Mouse (Mus musculus): ENCODE results near the gene Faiml. TPM values are rescaled to one million over a fixed set of nuclear protein-coding genes. Genes with fewer than 3 reads are reported as not detected.

The Faiml gene
- polyA plus RNA-seq (2011; ENCODE audit: insufficient read depth, insufficient read length, low read depth, missing spikeins), result not detected in 2 replicates

GRCm38 (mm10) chr9:99237139-99237538 lies at the start of gene Faiml:
Faiml (minus strand) TSS chr9:99237239.
- H3K4me3 ChIP-seq (ENCODE audit: low read depth, low read length), result no peak within 1 kb of the TSS
- H3K9ac ChIP-seq (ENCODE audit: low read depth, poor library complexity, severe bottlenecking), result no peak within 1 kb of the TSS
- H3K27ac ChIP-seq (ENCODE audit: insufficient read depth, low read length), result no peak within 1 kb of the TSS
- H3K27me3 ChIP-seq (ENCODE audit: control insufficient read depth, insufficient read depth, low read length, poor library complexity, severe bottlenecking), result no peaks in the 10 kb centered on the region
- H3K36me3 ChIP-seq (ENCODE audit: control insufficient read depth, insufficient read depth, low read length, poor library complexity, severe bottlenecking), result no peaks in the 10 kb centered on the region
- H3K9me3 ChIP-seq (replicated peaks; ENCODE audit: control insufficient read depth, insufficient read depth, low read length, poor library complexity, severe bottlenecking), result peaks cover 4% of the 10 kb centered on the region; the same call in 1 of the 2 replicates
- H3K4me1 ChIP-seq (ENCODE audit: control insufficient read depth, insufficient read depth, low read length), result no peaks in the 10 kb centered on the region
- TF ChIP-seq EP300 (IDR thresholded peaks at IDR 0.05; ENCODE audit: insufficient read depth, low read depth, low read length) (no peak), POLR2A (IDR thresholded peaks at IDR 0.05; ENCODE audit: insufficient read depth, low read length) (no peak), CTCF (IDR thresholded peaks at IDR 0.05; ENCODE audit: low read depth, low read length) (no peak)

GRCm38 (mm10) chr9:99258891-99259290 lies 21.9 kb upstream of the Faiml start:
- peaks cover 34% of the 10 kb centered on the region for H3K36me3 ChIP-seq (ENCODE audit: control insufficient read depth, insufficient read depth, low read length, poor library complexity, severe bottlenecking)
- no peak for TF ChIP-seq EP300 (IDR thresholded peaks at IDR 0.05; ENCODE audit: insufficient read depth, low read depth, low read length)
- no peak for TF ChIP-seq POLR2A (IDR thresholded peaks at IDR 0.05; ENCODE audit: insufficient read depth, low read length)
- no peak for TF ChIP-seq CTCF (IDR thresholded peaks at IDR 0.05; ENCODE audit: low read depth, low read length)
- no peak overlapping the region for H3K9ac ChIP-seq (ENCODE audit: low read depth, poor library complexity, severe bottlenecking)
- H3K9me3 ChIP-seq (replicated peaks; ENCODE audit: control insufficient read depth, insufficient read depth, low read length, poor library complexity, severe bottlenecking), result peaks cover 16% of the 10 kb centered on the region; the same call in 1 of the 2 replicates
- H3K4me3 ChIP-seq (ENCODE audit: low read depth, low read length), result no peak overlapping the region
- no peaks in the 10 kb centered on the region for H3K27me3 ChIP-seq (ENCODE audit: control insufficient read depth, insufficient read depth, low read length, poor library complexity, severe bottlenecking)
- no peak overlapping the region for H3K27ac ChIP-seq (ENCODE audit: insufficient read depth, low read length)
- H3K4me1 ChIP-seq (ENCODE audit: control insufficient read depth, insufficient read depth, low read length), result peaks cover 2% of the 10 kb centered on the region

GRCm38 (mm10) chr9:99256821-99257220 lies 19.8 kb upstream of the Faiml start:
- no peak overlapping the region for H3K9ac ChIP-seq (ENCODE audit: low read depth, poor library complexity, severe bottlenecking)
- peaks cover 2% of the 10 kb centered on the region for H3K4me1 ChIP-seq (ENCODE audit: control insufficient read depth, insufficient read depth, low read length)
- no peaks in the 10 kb centered on the region for H3K27me3 ChIP-seq (ENCODE audit: control insufficient read depth, insufficient read depth, low read length, poor library complexity, severe bottlenecking)
- peaks cover 23% of the 10 kb centered on the region for H3K36me3 ChIP-seq (ENCODE audit: control insufficient read depth, insufficient read depth, low read length, poor library complexity, severe bottlenecking)
- no peak overlapping the region for H3K4me3 ChIP-seq (ENCODE audit: low read depth, low read length)
- TF ChIP-seq EP300 (IDR thresholded peaks at IDR 0.05; ENCODE audit: insufficient read depth, low read depth, low read length) (no peak), CTCF (IDR thresholded peaks at IDR 0.05; ENCODE audit: low read depth, low read length) (no peak), POLR2A (IDR thresholded peaks at IDR 0.05; ENCODE audit: insufficient read depth, low read length) (no peak)
- peaks cover 16% of the 10 kb centered on the region; the same call in 1 of the 2 replicates for H3K9me3 ChIP-seq (replicated peaks; ENCODE audit: control insufficient read depth, insufficient read depth, low read length, poor library complexity, severe bottlenecking)
- H3K27ac ChIP-seq (ENCODE audit: insufficient read depth, low read length), result peak overlapping the region; percentile 96

GRCm38 (mm10) chr9:99256206-99256605 lies 19.2 kb upstream of the Faiml start:
- no peak overlapping the region; the same call in 1 of the 2 replicates for H3K9ac ChIP-seq (ENCODE audit: low read depth, poor library complexity, severe bottlenecking)
- H3K27me3 ChIP-seq (ENCODE audit: control insufficient read depth, insufficient read depth, low read length, poor library complexity, severe bottlenecking), result no peaks in the 10 kb centered on the region
- H3K36me3 ChIP-seq (ENCODE audit: control insufficient read depth, insufficient read depth, low read length, poor library complexity, severe bottlenecking), result peaks cover 21% of the 10 kb centered on the region
- peak overlapping the region; percentile 79 for H3K27ac ChIP-seq (ENCODE audit: insufficient read depth, low read length)
- H3K4me3 ChIP-seq (ENCODE audit: low read depth, low read length), result no peak overlapping the region
- no peak for TF ChIP-seq POLR2A (IDR thresholded peaks at IDR 0.05; ENCODE audit: insufficient read depth, low read length)
- no peak for TF ChIP-seq EP300 (IDR thresholded peaks at IDR 0.05; ENCODE audit: insufficient read depth, low read depth, low read length)
- no peak for TF ChIP-seq CTCF (IDR thresholded peaks at IDR 0.05; ENCODE audit: low read depth, low read length)
- peaks cover 2% of the 10 kb centered on the region for H3K4me1 ChIP-seq (ENCODE audit: control insufficient read depth, insufficient read depth, low read length)
- peaks cover 16% of the 10 kb centered on the region; the same call in 1 of the 2 replicates for H3K9me3 ChIP-seq (replicated peaks; ENCODE audit: control insufficient read depth, insufficient read depth, low read length, poor library complexity, severe bottlenecking)

GRCm38 (mm10) chr9:99253861-99254260 lies 16.8 kb upstream of the Faiml start:
- H3K27me3 ChIP-seq (ENCODE audit: control insufficient read depth, insufficient read depth, low read length, poor library complexity, severe bottlenecking), result no peaks in the 10 kb centered on the region
- TF ChIP-seq POLR2A (IDR thresholded peaks at IDR 0.05; ENCODE audit: insufficient read depth, low read length) (no peak), CTCF (IDR thresholded peaks at IDR 0.05; ENCODE audit: low read depth, low read length) (no peak), EP300 (IDR thresholded peaks at IDR 0.05; ENCODE audit: insufficient read depth, low read depth, low read length) (no peak)
- H3K9me3 ChIP-seq (replicated peaks; ENCODE audit: control insufficient read depth, insufficient read depth, low read length, poor library complexity, severe bottlenecking), result peaks cover 16% of the 10 kb centered on the region; the same call in 1 of the 2 replicates
- peaks cover 2% of the 10 kb centered on the region for H3K4me1 ChIP-seq (ENCODE audit: control insufficient read depth, insufficient read depth, low read length)
- H3K9ac ChIP-seq (ENCODE audit: low read depth, poor library complexity, severe bottlenecking), result peak overlapping the region; percentile 31
- H3K4me3 ChIP-seq (ENCODE audit: low read depth, low read length), result no peak overlapping the region
- H3K27ac ChIP-seq (ENCODE audit: insufficient read depth, low read length), result peak overlapping the region; percentile 84
- peaks cover 16% of the 10 kb centered on the region for H3K36me3 ChIP-seq (ENCODE audit: control insufficient read depth, insufficient read depth, low read length, poor library complexity, severe bottlenecking)

- Histone ChIP-seq H3K27ac (ENCODE audit: insufficient read depth, low read length) (no peak overlapping the region), H3K27me3 (ENCODE audit: control insufficient read depth, insufficient read depth, low read length, poor library complexity, severe bottlenecking) (no peaks in the 10 kb centered on the region), H3K4me1 (ENCODE audit: control insufficient read depth, insufficient read depth, low read length) (no peaks in the 10 kb centered on the region), H3K36me3 (ENCODE audit: control insufficient read depth, insufficient read depth, low read length, poor library complexity, severe bottlenecking) (peaks cover 9% of the 10 kb centered on the region; the same call in 1 of the 2 replicates), H3K9ac (ENCODE audit: low read depth, poor library complexity, severe bottlenecking) (no peak overlapping the region), H3K9me3 (replicated peaks; ENCODE audit: control insufficient read depth, insufficient read depth, low read length, poor library complexity, severe bottlenecking) (no peaks in the 10 kb centered on the region), H3K4me3 (ENCODE audit: low read depth, low read length) (no peak overlapping the region)
- no peak for TF ChIP-seq CTCF (IDR thresholded peaks at IDR 0.05; ENCODE audit: low read depth, low read length)
- no peak for TF ChIP-seq EP300 (IDR thresholded peaks at IDR 0.05; ENCODE audit: insufficient read depth, low read depth, low read length)
- TF ChIP-seq POLR2A (IDR thresholded peaks at IDR 0.05; ENCODE audit: insufficient read depth, low read length), result no peak
These were observed 11.9 kb upstream of the Faiml start for GRCm38 (mm10) chr9:99248906-99249305.

Data from ES-Bruce4 (cell line).